Mouse (Mus musculus) thymus, postnatal 10 days (tissue): Measurements from ENCODE around the gene Eid1.
A peak's percentile ranks its signal among the peaks of the same experiment; 100 is the strongest.

Experiments used
- DNase-seq, 2 experiments: peaks; one replicate each; pipeline ENCODE4 v3.0.0; 2021; ENCODE audit warnings: low spot score in 2 of 2

Eid1 gene

DNA sequence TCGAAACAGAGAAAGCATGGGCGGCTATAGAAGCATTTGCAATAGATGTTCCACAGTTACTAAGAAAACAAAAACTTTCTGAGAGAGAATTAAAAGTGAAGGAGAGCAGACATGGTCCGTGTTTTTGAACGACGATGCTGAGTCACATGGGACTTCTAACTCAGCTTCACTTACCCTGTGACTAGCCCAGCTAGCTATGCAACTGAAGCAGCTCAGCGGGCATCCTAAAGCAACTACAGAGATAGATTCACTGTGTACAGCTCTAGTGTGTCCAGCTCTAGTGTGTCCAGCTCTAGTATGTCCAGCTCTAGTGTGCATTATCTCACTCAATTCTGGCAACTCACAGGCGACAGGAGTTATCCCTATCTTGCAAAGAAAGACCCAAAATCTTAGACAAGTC lies 5.2 kb upstream of the Eid1 start:
- no peak for DNase-seq

DNA sequence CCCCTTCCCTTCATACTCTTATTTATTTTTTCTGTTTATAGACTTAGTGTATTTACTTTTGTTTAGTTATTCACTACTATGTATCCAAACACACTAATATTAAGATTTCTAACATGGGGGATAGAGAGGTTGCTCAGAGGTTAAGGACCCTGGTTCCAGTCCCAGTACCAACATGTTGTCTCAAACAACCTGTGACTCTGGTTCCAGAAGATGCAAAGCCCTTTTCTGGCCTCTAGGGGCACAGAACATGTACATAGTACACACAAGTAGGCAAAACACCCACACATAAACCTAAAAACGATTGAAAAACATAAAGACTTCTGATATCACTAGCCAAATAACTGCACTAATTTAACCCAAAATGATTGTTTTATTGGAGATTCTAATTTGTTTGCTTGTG lies 2.0 kb upstream of the Eid1 start:
- no peak for DNase-seq

DNA sequence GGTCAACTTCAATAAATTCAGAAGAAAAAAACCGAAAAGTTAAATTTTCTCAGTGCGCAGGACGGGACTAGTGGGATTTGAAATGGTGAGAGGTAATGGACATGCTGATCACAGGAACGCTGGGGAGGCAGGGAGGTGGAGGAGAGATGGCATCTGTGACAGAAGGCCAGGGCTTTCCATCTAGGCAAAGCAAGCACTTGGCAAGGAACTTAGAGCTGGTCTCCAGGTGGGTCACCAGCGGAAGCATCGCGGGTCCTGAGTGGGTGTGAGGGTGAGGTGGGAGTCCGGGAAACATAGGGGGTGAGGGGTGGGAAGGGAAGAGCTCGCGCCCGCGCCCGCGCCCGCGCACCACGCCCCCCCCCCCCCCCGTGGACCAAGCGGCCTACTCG lies 333 bp upstream of the Eid1 start:
- no peak for DNase-seq

DNA sequence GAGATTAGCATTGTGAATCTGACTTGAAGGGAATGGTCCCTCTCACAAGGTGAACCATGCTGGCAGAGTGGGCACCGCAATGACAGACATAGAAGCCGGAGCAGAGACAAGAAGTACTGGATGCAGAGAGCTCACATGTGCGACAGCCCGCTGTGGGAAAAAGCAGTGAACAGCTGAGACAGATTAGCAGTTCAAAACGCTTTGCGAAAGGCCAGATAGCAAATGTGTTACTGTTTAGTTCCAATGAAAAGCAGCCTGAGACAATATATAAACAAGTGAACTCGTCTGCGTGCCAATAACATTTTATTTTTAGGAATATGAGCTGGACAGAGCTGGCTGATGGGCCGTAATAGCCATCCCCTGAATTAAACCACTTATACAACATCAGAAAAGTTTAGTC lies 8.9 kb downstream of the Eid1 start:
- no peak for DNase-seq

DNA sequence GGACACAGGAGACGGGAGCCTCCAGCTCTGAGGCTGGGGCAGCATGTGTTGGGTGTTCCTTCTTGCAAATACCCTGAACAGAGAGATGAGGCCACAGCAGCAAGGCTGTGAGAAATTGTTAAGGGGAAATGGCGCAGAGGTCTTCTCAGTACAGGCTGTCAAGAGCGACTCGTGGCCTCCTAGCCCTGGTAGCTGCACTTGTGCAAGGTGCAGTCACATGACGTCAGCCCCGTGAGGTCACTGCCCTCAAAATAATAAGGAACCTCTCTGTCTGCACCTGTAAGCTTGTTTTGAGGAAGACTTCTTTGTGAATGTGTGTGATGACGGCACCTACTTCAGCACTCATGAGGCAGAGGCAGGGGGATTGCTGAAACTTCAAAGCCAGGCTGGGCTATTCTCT lies 11.0 kb downstream of the Eid1 start:
- DNase-seq, result no peak

DNA sequence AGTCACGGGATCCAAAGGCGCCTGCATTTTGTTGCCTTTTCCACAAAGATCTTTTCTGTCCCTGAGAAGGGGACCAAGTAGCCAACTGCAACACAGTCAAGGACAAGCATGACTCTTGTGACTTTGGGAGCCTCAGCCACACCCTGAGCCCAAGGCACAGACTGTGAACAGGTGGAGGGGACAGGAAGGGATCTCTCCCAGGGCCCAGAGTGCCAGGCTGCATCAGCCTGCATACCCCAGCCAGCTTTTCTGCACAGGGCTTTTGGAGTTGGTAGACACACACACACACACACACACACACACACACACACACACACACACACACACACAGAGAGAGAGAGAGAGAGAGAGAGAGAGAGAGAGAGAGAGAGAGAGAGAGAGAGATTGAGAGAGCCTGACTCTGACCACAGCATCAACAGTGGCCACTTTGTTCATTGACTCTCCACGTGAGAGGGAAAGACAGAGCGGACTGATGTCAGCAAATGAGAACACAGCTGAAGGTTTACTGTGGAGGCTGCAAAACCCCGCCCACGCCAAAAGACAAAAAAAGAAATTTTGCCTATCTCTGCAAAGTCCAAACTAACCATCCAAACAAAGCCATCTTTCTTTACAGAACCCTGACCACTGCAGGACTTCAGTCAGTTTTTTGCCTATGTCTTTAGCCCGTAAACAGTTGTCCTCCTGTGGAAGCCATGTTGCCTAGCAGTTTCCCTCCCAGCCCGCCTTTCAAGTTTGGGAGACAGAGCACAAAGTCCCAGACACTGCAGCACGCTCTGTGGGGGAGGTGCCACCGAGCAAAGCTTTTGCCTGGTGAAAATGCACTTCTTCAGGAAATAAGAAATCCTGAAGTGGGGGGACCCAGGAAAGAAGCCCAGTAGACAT lies 11.9 kb downstream of the Eid1 start:
- no peak for DNase-seq

DNA sequence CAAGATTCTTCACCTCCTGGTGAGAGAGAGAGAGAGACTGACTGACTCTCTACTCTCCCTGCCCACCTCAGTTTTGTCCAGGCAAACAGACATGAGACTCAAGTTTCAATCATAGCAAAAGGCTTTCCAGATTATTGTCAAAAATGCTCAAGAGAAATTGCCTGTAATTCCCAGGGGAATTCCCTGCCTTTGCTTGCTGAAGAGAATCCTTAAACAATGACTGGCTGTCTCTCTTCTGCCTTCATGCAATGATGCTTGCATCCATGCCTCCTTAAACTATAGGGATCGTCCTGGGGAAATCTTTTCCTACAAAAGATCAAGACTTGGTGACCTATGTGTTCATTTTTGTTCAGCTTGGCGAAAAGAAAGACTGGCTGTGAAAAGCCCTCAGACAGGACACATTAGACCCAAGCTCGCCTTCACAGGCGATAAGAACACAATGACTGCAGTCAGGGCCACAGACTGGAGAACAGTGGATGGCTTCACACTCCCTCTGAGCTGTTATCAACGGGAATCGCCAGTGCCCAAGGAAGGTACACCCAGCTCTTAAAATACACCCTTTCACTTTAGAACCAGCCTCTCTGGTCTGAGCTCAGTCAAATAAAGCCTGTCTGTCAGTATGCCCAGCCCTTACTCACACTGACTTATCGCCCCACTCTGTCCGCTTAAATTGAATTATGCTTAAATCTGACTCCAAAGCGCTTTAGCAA lies 12.7 kb downstream of the Eid1 start:
- no peak for DNase-seq

DNA sequence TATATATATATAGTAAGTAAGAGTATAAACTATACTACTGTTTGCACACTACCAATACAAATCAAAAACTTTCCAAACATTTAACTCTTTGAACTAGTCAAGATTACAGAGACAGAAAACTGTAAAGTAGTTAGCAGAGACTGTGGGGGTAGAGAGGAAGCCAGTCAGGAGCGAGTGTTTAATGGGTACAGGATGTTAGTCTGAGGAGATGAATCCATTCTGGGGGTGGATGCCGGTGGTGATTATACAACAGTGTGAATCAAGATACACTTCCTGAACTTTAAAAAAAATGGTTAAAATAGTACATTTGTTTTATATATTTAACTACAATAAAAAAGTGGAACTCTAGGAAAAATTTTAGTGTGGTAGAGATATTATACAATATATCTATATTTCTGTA lies 19.1 kb downstream of the Eid1 start:
- no peak for DNase-seq

DNA sequence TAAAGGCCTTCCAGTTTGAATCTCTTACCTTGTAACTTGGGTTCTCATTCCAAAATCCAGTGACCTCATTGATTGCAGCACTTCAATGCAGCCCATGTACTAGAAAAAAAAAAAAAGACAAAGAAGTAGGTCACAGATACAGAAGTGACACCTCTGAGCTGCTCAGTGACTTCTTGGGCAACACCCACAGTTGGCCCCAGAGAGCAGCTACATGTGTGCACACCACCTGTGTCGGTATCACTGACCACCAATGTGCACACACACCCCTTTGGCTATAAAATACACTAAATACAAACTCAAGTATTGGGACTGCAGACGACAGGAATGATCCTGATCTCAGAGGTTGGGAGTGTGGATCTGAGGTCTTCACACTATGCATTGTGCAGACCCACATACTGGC lies 21.9 kb downstream of the Eid1 start:
- no peak for DNase-seq

DNA sequence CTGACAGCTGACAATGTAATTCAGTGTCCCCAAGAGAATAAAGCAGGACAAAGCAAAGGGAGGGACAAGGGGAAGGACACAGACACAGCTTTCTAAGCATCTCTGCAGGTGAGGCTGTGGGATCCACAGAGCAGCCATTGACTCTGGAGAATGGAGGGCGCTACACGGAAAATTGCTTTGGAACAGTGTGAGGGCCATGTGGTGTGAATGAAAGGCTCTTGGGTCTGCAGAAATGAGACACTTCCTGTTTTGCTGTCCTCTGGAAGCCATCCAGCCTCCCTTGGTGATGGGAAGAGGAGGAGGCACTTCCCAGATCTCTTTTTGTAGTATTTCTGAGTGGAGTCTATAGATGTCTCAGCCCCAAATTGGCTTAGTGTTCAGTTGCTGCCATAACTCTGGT lies 23.3 kb downstream of the Eid1 start:
- no peak for DNase-seq

DNA sequence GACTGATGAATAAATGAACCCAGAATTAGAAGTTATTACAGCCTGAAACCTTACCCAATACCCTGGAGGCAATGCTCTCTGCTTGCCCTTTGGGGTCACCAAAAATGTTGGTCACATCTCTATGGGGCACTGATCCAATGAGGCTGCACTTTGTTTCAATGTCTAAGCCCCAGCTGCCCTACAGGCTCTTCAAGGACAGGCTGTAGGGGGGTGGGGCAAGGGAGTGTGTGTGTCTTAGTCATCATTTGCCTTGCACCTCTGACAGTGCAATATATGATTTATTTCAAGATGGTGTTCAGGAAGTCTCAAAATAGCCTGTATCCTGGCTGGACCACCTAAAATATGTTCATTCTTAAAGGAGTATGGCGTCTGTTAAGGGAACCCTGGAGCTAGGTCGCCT lies 28.7 kb downstream of the Eid1 start:
- DNase-seq, result no peak

DNA sequence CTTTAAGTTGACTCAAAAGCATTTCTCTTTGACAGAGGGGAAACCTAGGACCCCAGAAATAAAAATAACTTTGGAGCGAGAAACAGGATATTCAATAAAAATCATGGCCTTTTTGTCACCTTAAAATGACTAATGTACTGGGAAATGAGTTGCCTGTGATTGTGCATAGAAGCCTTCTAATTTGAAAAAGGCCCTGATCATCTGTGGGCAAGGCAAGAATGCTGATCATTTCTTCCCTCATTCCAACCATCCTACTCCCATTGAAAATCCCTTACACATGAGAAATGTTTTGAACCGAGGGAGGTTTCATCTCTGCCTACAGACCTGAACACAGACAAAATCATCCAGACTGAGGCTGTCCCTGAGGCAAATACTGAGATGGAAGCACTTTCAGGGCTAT lies 30.0 kb downstream of the Eid1 start:
- DNase-seq, result no peak

DNA sequence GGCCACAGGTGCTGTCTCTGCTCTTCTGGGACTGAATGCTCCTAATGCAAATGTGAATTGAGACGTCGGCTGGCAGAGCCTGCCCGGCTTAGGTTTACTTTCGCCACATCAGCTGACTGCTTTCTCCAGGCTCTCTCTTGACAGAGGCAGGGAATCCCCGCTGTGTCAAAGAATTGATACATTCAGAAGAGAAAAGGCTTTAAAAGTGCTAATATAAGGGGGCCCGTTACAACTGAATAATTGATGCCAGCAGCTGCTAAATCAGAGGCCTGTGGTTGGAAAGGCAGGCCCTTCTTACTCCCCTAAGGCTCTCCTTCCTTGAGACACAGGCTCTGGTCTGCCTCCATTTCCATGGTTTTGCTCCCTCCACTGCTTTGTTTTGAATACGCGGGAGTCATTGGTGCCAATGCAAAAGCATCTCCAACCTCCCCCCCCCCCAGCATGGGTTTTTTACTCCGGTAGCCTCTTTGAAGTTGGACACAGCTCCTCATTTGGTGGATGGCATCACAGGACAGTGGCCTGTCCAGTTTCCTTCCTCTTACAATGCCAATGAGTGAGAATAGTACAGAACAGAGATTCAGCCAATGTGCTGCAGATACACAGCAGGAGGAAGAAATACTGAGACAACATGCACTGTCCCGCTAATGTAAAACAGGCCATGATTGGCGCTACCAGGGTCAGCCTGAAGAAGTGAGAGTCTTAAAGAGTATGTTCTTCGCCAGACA lies 32.2 kb downstream of the Eid1 start:
- DNase-seq, result no peak

DNA sequence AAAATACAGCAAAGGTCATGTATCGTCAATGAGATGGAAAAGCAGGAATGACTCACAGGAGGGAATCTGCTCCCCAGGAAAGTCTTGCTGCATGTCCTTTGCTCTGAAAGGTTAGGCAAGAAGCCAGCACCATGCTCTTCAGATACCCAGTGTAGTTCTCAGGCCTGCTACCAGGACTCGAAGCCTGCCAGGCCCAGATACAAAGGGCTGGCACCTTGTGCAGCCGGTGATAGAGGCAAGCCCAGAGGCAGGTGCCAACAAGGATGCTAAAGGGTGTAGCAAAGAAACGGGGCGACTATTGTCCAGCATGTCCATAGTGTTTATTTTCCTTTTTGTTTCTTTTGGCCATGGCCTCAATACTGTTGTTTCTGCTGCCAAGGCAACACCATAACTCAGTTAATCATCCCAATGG lies 33.6 kb downstream of the Eid1 start:
- no peak for DNase-seq

DNA sequence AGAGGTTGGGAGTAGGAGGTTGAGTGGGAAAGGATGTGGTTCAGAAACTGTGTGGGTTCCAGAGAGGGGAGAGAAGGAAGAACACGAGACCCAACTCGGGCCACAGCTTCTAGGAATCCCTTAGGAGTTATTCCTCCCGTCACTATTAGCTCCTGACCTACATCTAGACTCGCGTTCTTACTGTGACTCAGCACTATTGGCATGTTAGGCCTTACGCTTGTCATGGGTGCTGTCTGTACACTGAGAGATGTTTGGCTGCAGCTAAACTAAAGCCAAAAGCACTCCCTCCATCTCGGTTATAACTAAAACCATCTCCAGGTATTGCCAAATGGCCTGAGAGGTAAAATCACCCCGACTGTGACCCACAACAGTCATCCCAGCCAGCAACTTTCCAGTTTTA lies 43.7 kb downstream of the Eid1 start:
- DNase-seq, result no peak

DNA sequence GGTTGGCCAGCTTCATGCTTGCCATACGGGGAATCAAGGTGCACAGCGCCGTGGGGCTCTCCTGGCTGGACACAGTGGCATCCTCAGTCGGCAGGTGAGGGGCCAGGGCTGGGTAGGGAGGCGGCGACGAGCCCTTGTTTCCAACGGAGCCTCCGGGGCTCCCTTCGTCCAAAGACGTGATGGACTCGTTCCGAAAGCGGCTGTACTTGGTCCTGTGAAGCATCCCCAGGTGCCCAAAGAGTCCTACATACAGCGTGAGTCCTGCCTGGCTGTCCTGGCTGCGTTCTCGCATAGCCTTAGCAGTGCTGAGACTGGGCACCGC lies 50.2 kb downstream of the Eid1 start:
- DNase-seq, result no peak

DNA sequence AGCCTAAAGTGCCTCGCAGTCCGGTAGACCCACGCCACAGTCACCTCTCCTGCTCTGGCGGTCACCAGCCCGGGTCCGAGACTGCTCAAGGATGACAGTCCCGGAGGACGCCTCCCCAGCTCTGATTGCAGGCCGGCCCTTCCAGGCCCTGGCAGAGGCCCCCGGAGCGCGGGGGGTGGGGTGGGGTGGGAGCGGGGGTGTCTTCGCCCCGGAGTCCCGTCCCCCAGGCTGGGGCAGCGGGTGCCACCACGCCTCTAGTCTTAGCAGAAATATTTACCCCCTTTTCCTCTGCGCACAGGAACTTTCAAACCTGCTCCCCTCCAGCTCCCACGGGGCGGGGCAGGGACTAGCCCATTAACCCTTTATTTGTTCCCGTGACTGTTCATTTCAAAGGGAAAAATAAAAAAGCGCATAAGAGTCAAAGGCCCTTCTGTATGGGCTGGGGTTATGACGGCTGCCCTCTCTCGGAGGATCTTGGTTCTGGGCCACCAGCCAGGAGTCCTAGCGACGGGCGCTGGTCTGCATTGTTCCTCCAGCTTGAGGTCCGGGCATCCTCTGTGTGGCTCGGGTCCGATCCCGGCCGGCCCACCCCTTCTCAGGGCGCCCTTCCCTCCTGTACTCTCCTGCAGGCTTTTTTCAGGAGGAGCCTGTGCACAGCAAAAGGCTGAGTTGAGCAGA lies 50.7 kb downstream of the Eid1 start:
- peak in 1 of 2 experiments; percentile 16 for DNase-seq

DNA sequence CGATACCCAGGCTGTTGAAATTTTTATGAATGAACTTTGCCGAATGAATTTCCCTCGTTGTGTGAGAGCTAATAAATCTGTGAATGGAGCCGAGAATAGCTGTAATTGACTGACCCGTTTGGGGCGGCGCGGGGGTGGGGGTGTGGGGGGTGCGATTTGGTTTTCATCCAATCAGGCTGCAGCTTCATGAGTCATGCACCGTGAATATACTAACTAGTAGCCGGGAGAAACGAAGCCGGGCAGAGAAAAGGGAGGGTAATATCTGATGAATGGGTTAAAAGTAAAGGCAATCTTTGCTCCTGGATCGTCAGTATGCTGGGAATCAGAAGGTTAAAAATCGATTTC lies 51.2 kb downstream of the Eid1 start, which contains the start of gene Shc4:
Gene Shc4, minus strand, starts transcription at position 63 of the 345 bp plus-strand sequence.
- no peak for DNase-seq
